Mouse (Mus musculus): ENCODE measurements around the gene Brdt. TPM values are rescaled to one million over a fixed set of nuclear protein-coding genes. Genes with fewer than 3 reads are reported as not detected.
"Not testable (repeated sequence)": the region's sequence is repeated elsewhere in the genome, so short reads cannot be mapped to it uniquely, and the experiment has no call there.

The Brdt gene
- polyA plus RNA-seq, 1 experiment from 2014 or later: 2.4 TPM

- no peaks in the 10 kb centered on the region for H3K36me3 ChIP-seq
- no peak overlapping the region for H3K9ac ChIP-seq (replicated peaks)
- H3K9me3 ChIP-seq: no peaks in the 10 kb centered on the region
- no peak overlapping the region for H3K4me2 ChIP-seq (replicated peaks)
- no peak for ATAC-seq (ENCODE audit: low FRiP score, low read depth)
- H3K27me3 ChIP-seq: no peaks in the 10 kb centered on the region
- no peak overlapping the region for H3K27ac ChIP-seq (replicated peaks)
- H3K4me1 ChIP-seq: no peaks in the 10 kb centered on the region
- 56% methylated on average over 1 of the region's 1 CpGs for WGBS
- H3K4me3 ChIP-seq: no peak overlapping the region
These were observed 15.3 kb downstream of the Brdt start for GRCm38 (mm10) chr5:107346214-107346613.

- ATAC-seq (ENCODE audit: low FRiP score, low read depth): no peak
- Histone ChIP-seq H3K4me1 (no peaks in the 10 kb centered on the region), H3K27ac (replicated peaks) (no peak overlapping the region), H3K27me3 (no peaks in the 10 kb centered on the region), H3K9ac (replicated peaks) (no peak overlapping the region), H3K36me3 (no peaks in the 10 kb centered on the region), H3K4me2 (replicated peaks) (no peak overlapping the region), H3K9me3 (no peaks in the 10 kb centered on the region), H3K4me3 (no peak overlapping the region)
- WGBS: 88% methylated on average over 1 of the region's 1 CpGs
These were observed 21.6 kb downstream of the Brdt start for GRCm38 (mm10) chr5:107352566-107352965.

GRCm38 (mm10) chr5:107353981-107354380 lies 23.0 kb downstream of the Brdt start:
- H3K27me3 ChIP-seq: no peaks in the 10 kb centered on the region
- no peak overlapping the region for H3K9ac ChIP-seq (replicated peaks)
- H3K9me3 ChIP-seq: no peaks in the 10 kb centered on the region
- no peak for ATAC-seq (ENCODE audit: low FRiP score, low read depth)
- H3K4me3 ChIP-seq: no peak overlapping the region
- H3K4me2 ChIP-seq (replicated peaks): no peak overlapping the region
- H3K4me1 ChIP-seq: no peaks in the 10 kb centered on the region
- H3K36me3 ChIP-seq: no peaks in the 10 kb centered on the region
- no peak overlapping the region for H3K27ac ChIP-seq (replicated peaks)
- 68% methylated on average over 3 of the region's 3 CpGs for WGBS

GRCm38 (mm10) chr5:107355801-107356200 lies 24.8 kb downstream of the Brdt start:
- H3K4me3 ChIP-seq: no peak overlapping the region
- WGBS: 27% methylated on average over 1 of the region's 1 CpGs
- H3K4me2 ChIP-seq (replicated peaks): no peak overlapping the region
- no peaks in the 10 kb centered on the region for H3K9me3 ChIP-seq
- H3K27me3 ChIP-seq: no peaks in the 10 kb centered on the region
- no peaks in the 10 kb centered on the region for H3K4me1 ChIP-seq
- ATAC-seq (ENCODE audit: low FRiP score, low read depth): no peak
- H3K36me3 ChIP-seq: no peaks in the 10 kb centered on the region
- H3K9ac ChIP-seq (replicated peaks): no peak overlapping the region
- H3K27ac ChIP-seq (replicated peaks): no peak overlapping the region

- H3K27me3 ChIP-seq: no peaks in the 10 kb centered on the region
- 88% methylated on average over 8 of the region's 8 CpGs for WGBS
- H3K4me3 ChIP-seq: no peak overlapping the region
- H3K27ac ChIP-seq (replicated peaks): no peak overlapping the region
- no peaks in the 10 kb centered on the region for H3K4me1 ChIP-seq
- no peak overlapping the region for H3K9ac ChIP-seq (replicated peaks)
- no peaks in the 10 kb centered on the region for H3K9me3 ChIP-seq
- H3K4me2 ChIP-seq (replicated peaks): no peak overlapping the region
- H3K36me3 ChIP-seq: no peaks in the 10 kb centered on the region
- no peak for ATAC-seq (ENCODE audit: low FRiP score, low read depth)
These were observed 26.8 kb downstream of the Brdt start for GRCm38 (mm10) chr5:107357723-107358122.

GRCm38 (mm10) chr5:107359395-107360053 lies 28.6 kb downstream of the Brdt start:
- peak overlapping the region; percentile 81 for H3K27ac ChIP-seq (replicated peaks)
- WGBS: under 1% methylated on average over 30 of the region's 40 CpGs
- ATAC-seq (ENCODE audit: low FRiP score, low read depth): peak; percentile 98

GRCm38 (mm10) chr5:107360054-107360730 lies 29.2 kb downstream of the Brdt start:
- Histone ChIP-seq H3K9me3 (no peaks in the 10 kb centered on the region), H3K27ac (replicated peaks) (peak overlapping the region; percentile 81), H3K4me2 (replicated peaks) (peak overlapping the region; percentile 57), H3K36me3 (no peaks in the 10 kb centered on the region), H3K4me3 (peak overlapping the region; percentile 57), H3K9ac (replicated peaks) (peak overlapping the region; percentile 66), H3K27me3 (no peaks in the 10 kb centered on the region), H3K4me1 (no peaks in the 10 kb centered on the region)
- WGBS: 17% methylated on average over 9 of the region's 9 CpGs
- ATAC-seq (ENCODE audit: low FRiP score, low read depth): no peak; the same call in none of the 2 replicates

More at GRCm38 (mm10) chr5:107359395-107360053, 28.6 kb downstream of the Brdt start:
- Histone ChIP-seq H3K4me1 (no peaks in the 10 kb centered on the region), H3K4me3 (peak overlapping the region; percentile 57), H3K9me3 (no peaks in the 10 kb centered on the region), H3K27me3 (no peaks in the 10 kb centered on the region), H3K36me3 (no peaks in the 10 kb centered on the region), H3K9ac (replicated peaks) (peak overlapping the region; percentile 66), H3K4me2 (replicated peaks) (peak overlapping the region; percentile 57)

GRCm38 (mm10) chr5:107370040-107370439 lies 39.1 kb downstream of the Brdt start:
- WGBS: 77% methylated on average over 3 of the region's 3 CpGs
- no peak for ATAC-seq (ENCODE audit: low FRiP score, low read depth)

GRCm38 (mm10) chr5:107371335-107371734 lies 40.4 kb downstream of the Brdt start:
- H3K9me3 ChIP-seq: no peaks in the 10 kb centered on the region
- H3K27ac ChIP-seq (replicated peaks): no peak overlapping the region
- no peak overlapping the region for H3K4me3 ChIP-seq
- H3K4me2 ChIP-seq (replicated peaks): no peak overlapping the region
- 90% methylated on average over 5 of the region's 5 CpGs for WGBS
- no peaks in the 10 kb centered on the region for H3K36me3 ChIP-seq
- no peak overlapping the region for H3K9ac ChIP-seq (replicated peaks)
- H3K4me1 ChIP-seq: peaks cover 10% of the 10 kb centered on the region; the same call in 1 of the 2 replicates
- H3K27me3 ChIP-seq: no peaks in the 10 kb centered on the region
- ATAC-seq (ENCODE audit: low FRiP score, low read depth): no peak

More at GRCm38 (mm10) chr5:107370040-107370439, 39.1 kb downstream of the Brdt start:
- H3K9ac ChIP-seq (replicated peaks): no peak overlapping the region
- H3K9me3 ChIP-seq: no peaks in the 10 kb centered on the region
- H3K27ac ChIP-seq (replicated peaks): no peak overlapping the region
- no peaks in the 10 kb centered on the region for H3K27me3 ChIP-seq
- H3K4me3 ChIP-seq: no peak overlapping the region
- H3K4me1 ChIP-seq: peaks cover 10% of the 10 kb centered on the region; the same call in 1 of the 2 replicates
- H3K4me2 ChIP-seq (replicated peaks): no peak overlapping the region
- no peaks in the 10 kb centered on the region for H3K36me3 ChIP-seq

- ATAC-seq (ENCODE audit: low FRiP score, low read depth): no peak
These were observed 42.3 kb downstream of the Brdt start for GRCm38 (mm10) chr5:107373256-107373655.

GRCm38 (mm10) chr5:107386448-107386847 lies 55.5 kb downstream of the Brdt start:
- not testable (repeated sequence) for ATAC-seq (ENCODE audit: low FRiP score, low read depth); H3K9ac ChIP-seq (replicated peaks); H3K4me3 ChIP-seq; H3K4me1 ChIP-seq; H3K4me2 ChIP-seq (replicated peaks); H3K9me3 ChIP-seq; H3K36me3 ChIP-seq; H3K27me3 ChIP-seq; H3K27ac ChIP-seq (replicated peaks)

More at GRCm38 (mm10) chr5:107373256-107373655, 42.3 kb downstream of the Brdt start:
- Histone ChIP-seq H3K27me3 (no peaks in the 10 kb centered on the region), H3K27ac (replicated peaks) (no peak overlapping the region), H3K9ac (replicated peaks) (no peak overlapping the region), H3K9me3 (no peaks in the 10 kb centered on the region), H3K4me1 (peaks cover 10% of the 10 kb centered on the region; the same call in 1 of the 2 replicates), H3K4me2 (replicated peaks) (no peak overlapping the region), H3K4me3 (no peak overlapping the region), H3K36me3 (0 out of 2 replicates have a peak, but pooled peaks cover 3% of the 10 kb centered on the region)
- WGBS: 98% methylated on average over 4 of the region's 4 CpGs

GRCm38 (mm10) chr5:107387788-107388187 lies 56.8 kb downstream of the Brdt start:
- Histone ChIP-seq H3K36me3 (no peaks in the 10 kb centered on the region), H3K9ac (replicated peaks) (no peak overlapping the region), H3K27ac (replicated peaks) (no peak overlapping the region), H3K27me3 (no peaks in the 10 kb centered on the region), H3K4me2 (replicated peaks) (no peak overlapping the region), H3K4me1 (no peaks in the 10 kb centered on the region), H3K4me3 (no peak overlapping the region), H3K9me3 (no peaks in the 10 kb centered on the region)
- ATAC-seq (ENCODE audit: low FRiP score, low read depth): no peak
- WGBS: 75% methylated on average over 1 of the region's 1 CpGs

Data from midbrain, embryonic 12.5 days (tissue).